In genomic region chr19:22994531-22994930, GRCm38 (mm10) we compare ENCODE assay signal across 22 mouse cellular contexts.
DNase-seq lines count a peak whose midpoint lies in the region; TF ChIP-seq lines count a peak whose summit lies in the region.
"Had no signal": no experiment of that assay in that cellular context is flagged by ENCODE, and none has a peak within 500 bp of the region (broad histone marks: within the 10 kb centered on the region; RNA-seq: fewer than 3 reads in every experiment).

No protein-coding gene starts in this region.

- 85% methylated on average over 5 of the region's 5 CpGs for WGBS in heart, adult 2 months
- WGBS in heart, embryonic 10.5 days: 86% methylated on average over 5 of the region's 5 CpGs

- H3K27me3 ChIP-seq in heart, adult 2 months (ENCODE audit: control insufficient read depth, insufficient read depth, low read length): no peaks in the 10 kb centered on the region
- H3K27me3 ChIP-seq in heart, embryonic 10.5 days (ENCODE audit: insufficient read depth, poor library complexity, severe bottlenecking): no peaks in the 10 kb centered on the region
- H3K27me3 ChIP-seq: embryonic facial prominence, embryonic 12.5 days; forebrain, embryonic 13.5 days; forebrain, embryonic 15.5 days had no signal

- peak; percentile 34 for DNase-seq in gastrocnemius, adult 18-20 months (ENCODE audit: low spot score)
- no peak for DNase-seq in gastrocnemius, postnatal 4 days (ENCODE audit: low spot score in 2 of 2)
- DNase-seq in heart, adult 11 months: peak; percentile 88
- no peak for DNase-seq in heart, adult 2 months
- DNase-seq in adipocyte (ENCODE audit: low spot score): peak; percentile 37
- DNase-seq in skeletal muscle tissue, adult 2 months (ENCODE audit: low read depth, low spot score): peak; percentile 20
- DNase-seq in heart, embryonic 10.5 days (ENCODE audit: low spot score): no peak
- no peak for DNase-seq in embryo, embryonic 10.5 days (ENCODE audit: low spot score)
- DNase-seq: adrenal gland, adult 8-10 months; adrenal gland, postnatal 14 days; adrenal gland, postnatal 36 days; cerebellum, adult 11 months; cerebellum, adult 18-20 months; cerebellum, adult 8-10 months; cerebellum, adult 9-11 months; cerebellum, postnatal 14 days; cerebellum, postnatal 36 days; forebrain, postnatal 0 days had no signal

- H3K4me3 ChIP-seq in heart, adult 2 months: no peak overlapping the region
- H3K4me3 ChIP-seq in heart, embryonic 10.5 days: no peak overlapping the region
- H3K4me3 ChIP-seq: embryonic facial prominence, embryonic 10.5 days; embryonic facial prominence, embryonic 12.5 days; forebrain, embryonic 13.5 days; forebrain, embryonic 15.5 days had no signal

- intact Hi-C loops in heart, adult 2 months (cut with DNase I): no loop called here

- no peaks in the 10 kb centered on the region for H3K79me2 ChIP-seq in heart, adult 2 months (replicated peaks; ENCODE audit: control insufficient read depth, insufficient read depth, low read length)

- TF ChIP-seq POLR2A in heart, adult 2 months (IDR thresholded peaks at IDR 0.05; ENCODE audit: insufficient read depth, low read depth, low read length): no peak

- no peaks in the 10 kb centered on the region for H3K36me3 ChIP-seq in heart, adult 2 months (ENCODE audit: control insufficient read depth, insufficient read depth, low read length)
- H3K36me3 ChIP-seq in heart, embryonic 10.5 days: no peaks in the 10 kb centered on the region
- H3K36me3 ChIP-seq: embryonic facial prominence, embryonic 10.5 days; embryonic facial prominence, embryonic 12.5 days; forebrain, embryonic 15.5 days had no signal

- H3K27ac ChIP-seq in heart, adult 2 months: no peak overlapping the region
- no peak overlapping the region for H3K27ac ChIP-seq in heart, embryonic 10.5 days
- H3K27ac ChIP-seq: embryonic facial prominence, embryonic 10.5 days; embryonic facial prominence, embryonic 12.5 days; forebrain, embryonic 13.5 days; forebrain, embryonic 15.5 days had no signal

- TF ChIP-seq EP300 in heart, adult 2 months (IDR thresholded peaks at IDR 0.05; ENCODE audit: insufficient read depth, low read depth, low read length): no peak

- H3K9me3 ChIP-seq in heart, embryonic 10.5 days: no peaks in the 10 kb centered on the region
- H3K9me3 ChIP-seq: embryonic facial prominence, embryonic 10.5 days; embryonic facial prominence, embryonic 12.5 days; forebrain, embryonic 13.5 days; forebrain, embryonic 15.5 days had no signal

- H3K4me1 ChIP-seq in heart, adult 2 months (ENCODE audit: control insufficient read depth, insufficient read depth, low read length): no peaks in the 10 kb centered on the region
- no peaks in the 10 kb centered on the region for H3K4me1 ChIP-seq in heart, embryonic 10.5 days
- H3K4me1 ChIP-seq: embryonic facial prominence, embryonic 10.5 days; embryonic facial prominence, embryonic 12.5 days; forebrain, embryonic 13.5 days; forebrain, embryonic 15.5 days had no signal

- no peak for TF ChIP-seq CTCF in heart, adult 2 months (IDR thresholded peaks at IDR 0.05)

- no peak overlapping the region for H3K9ac ChIP-seq in heart, adult 2 months (ENCODE audit: low read depth, low read length)
- H3K9ac ChIP-seq: embryonic facial prominence, embryonic 12.5 days; forebrain, embryonic 13.5 days; forebrain, embryonic 15.5 days; forebrain, postnatal 0 days had no signal

Comparison
In these comparisons a context has a peak if more than half of its experiments do, and no peak if none do; other contexts are left out.
1. DNase-seq: peak in gastrocnemius, adult 18-20 months (single experiment), heart, adult 11 months (single experiment), adipocyte (single experiment) and skeletal muscle tissue, adult 2 months (single experiment); none in gastrocnemius, postnatal 4 days (0 of 2), heart, adult 2 months (0 of 2), heart, embryonic 10.5 days (single experiment) and embryo, embryonic 10.5 days (single experiment).